Mouse (Mus musculus): ENCODE data around the gene Fam214a. TPM values are rescaled to one million over a fixed set of nuclear protein-coding genes. Genes with fewer than 3 reads are reported as not detected.
A peak's percentile ranks its signal among the peaks of the same experiment; 100 is the strongest.

Gene Fam214a
- polyA plus RNA-seq, 1 experiment from 2014 or later: 1.6 TPM

- peaks cover 15% of the 10 kb centered on the region for H3K4me1 ChIP-seq (replicated peaks)
- 10% methylated on average over 31 of the region's 31 CpGs for WGBS (ENCODE audit: insufficient replicate concordance)
- no peaks in the 10 kb centered on the region for H3K27me3 ChIP-seq
- H3K27ac ChIP-seq: peak overlapping the region; percentile 77
- DNase-seq (peak; percentile 42), ATAC-seq (ENCODE audit: low read depth) (peak; percentile 69)
- H3K36me3 ChIP-seq: no peaks in the 10 kb centered on the region
- H3K4me2 ChIP-seq: peak overlapping the region; percentile 95
- H3K9me3 ChIP-seq (replicated peaks): no peaks in the 10 kb centered on the region
- peak overlapping the region; percentile 77 for H3K4me3 ChIP-seq (replicated peaks)
- peak overlapping the region; percentile 76 for H3K9ac ChIP-seq
Observed at GRCm38 (mm10) chr9:74953265-74953958, 728 bp downstream of the Fam214a start.

- H3K9ac ChIP-seq: no peak overlapping the region
- DNase-seq: no peak
- WGBS (ENCODE audit: insufficient replicate concordance): 55% methylated on average over 2 of the region's 2 CpGs
Observed at GRCm38 (mm10) chr9:74953959-74954279, 1.2 kb downstream of the Fam214a start.

GRCm38 (mm10) chr9:74954387-74954786, 1.7 kb downstream of the Fam214a start:
- no peaks in the 10 kb centered on the region for H3K36me3 ChIP-seq
- H3K9me3 ChIP-seq (replicated peaks): no peaks in the 10 kb centered on the region
- no peaks in the 10 kb centered on the region for H3K27me3 ChIP-seq
- ATAC-seq (ENCODE audit: low read depth) (no peak), DNase-seq (no peak)
- H3K4me1 ChIP-seq (replicated peaks): peaks cover 15% of the 10 kb centered on the region
- H3K27ac ChIP-seq: no peak overlapping the region
- no peak overlapping the region for H3K9ac ChIP-seq
- H3K4me2 ChIP-seq: 0 out of 2 replicates have a peak overlapping the region, but pooled peaks have one; percentile 95
- no peak overlapping the region for H3K4me3 ChIP-seq (replicated peaks)
- WGBS (ENCODE audit: insufficient replicate concordance): 82% methylated on average over 2 of the region's 2 CpGs

More at GRCm38 (mm10) chr9:74953959-74954279, 1.2 kb downstream of the Fam214a start:
- peak overlapping the region; percentile 77 for H3K4me3 ChIP-seq (replicated peaks)
- H3K27me3 ChIP-seq: no peaks in the 10 kb centered on the region
- H3K36me3 ChIP-seq: no peaks in the 10 kb centered on the region
- peak overlapping the region; percentile 95 for H3K4me2 ChIP-seq
- no peak overlapping the region for H3K27ac ChIP-seq
- peaks cover 15% of the 10 kb centered on the region for H3K4me1 ChIP-seq (replicated peaks)
- no peak for ATAC-seq (ENCODE audit: low read depth)
- H3K9me3 ChIP-seq (replicated peaks): no peaks in the 10 kb centered on the region

- H3K27ac ChIP-seq: no peak overlapping the region
- H3K36me3 ChIP-seq: no peaks in the 10 kb centered on the region
- no peaks in the 10 kb centered on the region for H3K4me1 ChIP-seq (replicated peaks)
- no peak for ATAC-seq (ENCODE audit: low read depth)
- no peaks in the 10 kb centered on the region for H3K27me3 ChIP-seq
- no peak overlapping the region for H3K4me3 ChIP-seq (replicated peaks)
- 71% methylated on average over 6 of the region's 6 CpGs for WGBS (ENCODE audit: insufficient replicate concordance)
- H3K9ac ChIP-seq: no peak overlapping the region
- no peak overlapping the region for H3K4me2 ChIP-seq
- no peaks in the 10 kb centered on the region for H3K9me3 ChIP-seq (replicated peaks)
- DNase-seq: no peak
Observed at GRCm38 (mm10) chr9:74960630-74961029, 7.9 kb downstream of the Fam214a start.

GRCm38 (mm10) chr9:74961073-74961575, 8.4 kb downstream of the Fam214a start:
- 58% methylated on average over 14 of the region's 14 CpGs for WGBS (ENCODE audit: insufficient replicate concordance)
- no peaks in the 10 kb centered on the region for H3K27me3 ChIP-seq
- no peak overlapping the region for H3K4me2 ChIP-seq
- no peak overlapping the region for H3K27ac ChIP-seq
- DNase-seq (no peak), ATAC-seq (ENCODE audit: low read depth) (no peak)
- no peak overlapping the region for H3K9ac ChIP-seq
- H3K4me3 ChIP-seq (replicated peaks): no peak overlapping the region
- H3K9me3 ChIP-seq (replicated peaks): no peaks in the 10 kb centered on the region
- H3K4me1 ChIP-seq (replicated peaks): no peaks in the 10 kb centered on the region
- H3K36me3 ChIP-seq: no peaks in the 10 kb centered on the region

- 58% methylated on average over 2 of the region's 2 CpGs for WGBS (ENCODE audit: insufficient replicate concordance)
- H3K4me2 ChIP-seq: no peak overlapping the region
Observed at GRCm38 (mm10) chr9:74963953-74964352, 11.3 kb downstream of the Fam214a start.

GRCm38 (mm10) chr9:74964866-74965384, 12.2 kb downstream of the Fam214a start:
- no peak overlapping the region for H3K27ac ChIP-seq
- DNase-seq (no peak), ATAC-seq (ENCODE audit: low read depth) (no peak)
- H3K36me3 ChIP-seq: no peaks in the 10 kb centered on the region
- 65% methylated on average over 10 of the region's 10 CpGs for WGBS (ENCODE audit: insufficient replicate concordance)
- H3K4me3 ChIP-seq (replicated peaks): no peak overlapping the region
- H3K27me3 ChIP-seq: no peaks in the 10 kb centered on the region
- no peaks in the 10 kb centered on the region for H3K4me1 ChIP-seq (replicated peaks)
- no peak overlapping the region for H3K9ac ChIP-seq
- no peak overlapping the region for H3K4me2 ChIP-seq
- no peaks in the 10 kb centered on the region for H3K9me3 ChIP-seq (replicated peaks)

More at GRCm38 (mm10) chr9:74963953-74964352, 11.3 kb downstream of the Fam214a start:
- DNase-seq: no peak
- no peak overlapping the region for H3K27ac ChIP-seq
- H3K27me3 ChIP-seq: no peaks in the 10 kb centered on the region
- H3K4me1 ChIP-seq (replicated peaks): no peaks in the 10 kb centered on the region
- H3K36me3 ChIP-seq: no peaks in the 10 kb centered on the region
- ATAC-seq (ENCODE audit: low read depth): no peak
- no peaks in the 10 kb centered on the region for H3K9me3 ChIP-seq (replicated peaks)
- no peak overlapping the region for H3K9ac ChIP-seq
- H3K4me3 ChIP-seq (replicated peaks): no peak overlapping the region

- Histone ChIP-seq H3K4me3 (replicated peaks) (no peak overlapping the region), H3K9ac (no peak overlapping the region), H3K36me3 (no peaks in the 10 kb centered on the region), H3K27me3 (no peaks in the 10 kb centered on the region), H3K4me2 (no peak overlapping the region), H3K9me3 (replicated peaks) (no peaks in the 10 kb centered on the region), H3K4me1 (replicated peaks) (no peaks in the 10 kb centered on the region), H3K27ac (no peak overlapping the region)
- DNase-seq (no peak), ATAC-seq (ENCODE audit: low read depth) (no peak)
- WGBS (ENCODE audit: insufficient replicate concordance): 32% methylated on average over 4 of the region's 4 CpGs
Observed at GRCm38 (mm10) chr9:74966200-74966599, 13.5 kb downstream of the Fam214a start.

GRCm38 (mm10) chr9:74968647-74969428, 16.2 kb downstream of the Fam214a start:
- H3K27me3 ChIP-seq: no peaks in the 10 kb centered on the region
- H3K4me3 ChIP-seq (replicated peaks): no peak overlapping the region
- no peak overlapping the region for H3K27ac ChIP-seq
- no peak overlapping the region for H3K9ac ChIP-seq
- WGBS (ENCODE audit: insufficient replicate concordance): 71% methylated on average over 8 of the region's 8 CpGs
- DNase-seq (no peak), ATAC-seq (ENCODE audit: low read depth) (no peak)
- no peaks in the 10 kb centered on the region for H3K36me3 ChIP-seq
- H3K9me3 ChIP-seq (replicated peaks): no peaks in the 10 kb centered on the region
- peaks cover 2% of the 10 kb centered on the region; the same call in 1 of the 2 replicates for H3K4me1 ChIP-seq (replicated peaks)
- H3K4me2 ChIP-seq: no peak overlapping the region

GRCm38 (mm10) chr9:74970591-74970990, 17.9 kb downstream of the Fam214a start:
- ATAC-seq (ENCODE audit: low read depth) (no peak), DNase-seq (no peak)
- WGBS (ENCODE audit: insufficient replicate concordance): 74% methylated on average over 1 of the region's 1 CpGs
- Histone ChIP-seq H3K36me3 (no peaks in the 10 kb centered on the region), H3K27me3 (no peaks in the 10 kb centered on the region), H3K4me1 (replicated peaks) (peaks cover 16% of the 10 kb centered on the region), H3K4me2 (no peak overlapping the region), H3K9me3 (replicated peaks) (no peaks in the 10 kb centered on the region), H3K9ac (no peak overlapping the region), H3K27ac (no peak overlapping the region), H3K4me3 (replicated peaks) (no peak overlapping the region)

GRCm38 (mm10) chr9:74971191-74971976, 18.7 kb downstream of the Fam214a start:
- H3K4me2 ChIP-seq: no peak overlapping the region
- no peaks in the 10 kb centered on the region for H3K9me3 ChIP-seq (replicated peaks)
- H3K9ac ChIP-seq: no peak overlapping the region
- ATAC-seq (ENCODE audit: low read depth): no peak
- no peaks in the 10 kb centered on the region for H3K36me3 ChIP-seq
- 72% methylated on average over 12 of the region's 12 CpGs for WGBS (ENCODE audit: insufficient replicate concordance)
- no peak overlapping the region for H3K4me3 ChIP-seq (replicated peaks)
- DNase-seq: no peak
- H3K27ac ChIP-seq: no peak overlapping the region
- peaks cover 19% of the 10 kb centered on the region for H3K4me1 ChIP-seq (replicated peaks)
- no peaks in the 10 kb centered on the region for H3K27me3 ChIP-seq
